Mouse (Mus musculus) G1E (cell line): ENCODE data around the gene Txnrd2.

Source experiments
- CTCF ChIP-seq: IDR thresholded peaks from 2 replicates; pipeline ENCODE4 v1.5.1; 2012; ENCODE audit warnings: low read depth, low read length, inconsistent platforms, mixed read lengths
- GATA1 ChIP-seq: IDR thresholded peaks from 2 replicates; pipeline ENCODE4 v1.6.1; 2012; ENCODE audit warnings: borderline replicate concordance, low read length, inconsistent platforms, mixed read lengths
- TAL1 ChIP-seq: conservative IDR thresholded peaks from 2 replicates; pipeline ENCODE4 v1.6.1; 2012; ENCODE audit warnings: low read depth, low read length, inconsistent platforms, mixed read lengths

- TF ChIP-seq CTCF (no peak), GATA1 (no peak), TAL1 (no peak)
Measured at GRCm38 (mm10) chr16:18471976-18472375, 45.8 kb downstream of the Txnrd2 start.
